In the genomic region with DNA sequence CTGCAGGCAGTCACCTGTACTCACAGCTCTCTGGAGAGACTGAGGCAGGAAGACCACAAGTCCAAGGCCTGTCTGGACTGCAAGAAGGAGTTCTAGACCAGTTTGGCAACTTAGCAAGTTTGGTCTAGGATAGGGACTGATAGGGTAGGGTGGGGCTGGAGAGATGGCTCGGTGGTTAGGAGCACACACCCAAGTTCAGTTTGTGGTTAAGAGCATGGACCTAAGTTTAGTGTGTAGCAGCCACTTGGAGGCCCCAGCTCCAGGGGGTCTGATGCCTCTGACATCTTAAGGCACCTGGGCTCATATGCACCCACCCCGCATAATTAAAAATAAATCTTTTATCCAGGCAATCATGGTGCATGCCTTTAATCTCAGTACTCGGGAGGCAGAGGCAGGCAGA, we compare ENCODE assay signal across 20 mouse cellular contexts. TPM values are rescaled to one million over a fixed set of nuclear protein-coding genes. Genes with fewer than 3 reads are reported as not detected.
A peak's percentile ranks its signal among the peaks of the same experiment; 100 is the strongest.
DNase-seq lines count a peak whose midpoint lies in the region; ATAC-seq and TF ChIP-seq lines count a peak whose summit lies in the region.
"Had no signal": no experiment of that assay in that cellular context is flagged by ENCODE, and none has a peak within 500 bp of the region (broad histone marks: within the 10 kb centered on the region; RNA-seq: fewer than 3 reads in every experiment).

No protein-coding gene starts in this region.

- H3K9ac ChIP-seq in MEL (ENCODE audit: control insufficient read depth, low read depth, low read length, poor library complexity, severe bottlenecking): no peak overlapping the region
- no peak overlapping the region for H3K9ac ChIP-seq in intestine, embryonic 16.5 days (ENCODE audit: low read depth, low read length)
- no peak overlapping the region for H3K9ac ChIP-seq in liver, embryonic 15.5 days
- H3K9ac ChIP-seq: embryonic facial prominence, embryonic 13.5 days; limb, embryonic 12.5 days; midbrain, embryonic 15.5 days had no signal

- H3K4me3 ChIP-seq in G1E (ENCODE audit: low read depth, low read length) (no peak overlapping the region; the same call in 1 of the 2 replicates), MEL (ENCODE audit: control insufficient read depth in 1 of 2, insufficient read depth in 1 of 2, low read depth in 2 of 2, low read length in 2 of 2) (no peak overlapping the region)
- H3K4me3 ChIP-seq in intestine, embryonic 16.5 days (ENCODE audit: low read length): no peak overlapping the region
- no peak overlapping the region for H3K4me3 ChIP-seq in liver, embryonic 15.5 days (replicated peaks)
- H3K4me3 ChIP-seq: embryonic facial prominence, embryonic 13.5 days; limb, embryonic 12.5 days; megakaryocyte, embryonic 14.5 days; midbrain, embryonic 15.5 days; myocyte had no signal

- peaks cover 76% of the 10 kb centered on the region for H3K4me1 ChIP-seq in G1E (ENCODE audit: insufficient read depth, low read depth, low read length)
- H3K4me1 ChIP-seq in MEL (ENCODE audit: control insufficient read depth in 1 of 2, insufficient read depth in 2 of 2, low read length in 2 of 2): peaks cover 35 to 52% of the 10 kb centered on the region in 2 experiments
- H3K4me1 ChIP-seq in intestine, embryonic 16.5 days (ENCODE audit: control insufficient read depth, insufficient read depth, low read length): no peaks in the 10 kb centered on the region
- peaks cover 57% of the 10 kb centered on the region for H3K4me1 ChIP-seq in liver, embryonic 15.5 days (replicated peaks)
- H3K4me1 ChIP-seq: embryonic facial prominence, embryonic 13.5 days; midbrain, embryonic 15.5 days had no signal

- 65% methylated on average over 3 of the region's 3 CpGs for WGBS in intestine, embryonic 16.5 days
- WGBS in liver, embryonic 15.5 days (ENCODE audit: insufficient replicate concordance): 24% methylated on average over 3 of the region's 3 CpGs

- H3K27me3 ChIP-seq in G1E (ENCODE audit: insufficient read depth, low read length): no peaks in the 10 kb centered on the region
- H3K27me3 ChIP-seq in MEL (ENCODE audit: control insufficient read depth in 1 of 2, insufficient read depth in 2 of 2, low read length in 2 of 2): no peaks in the 10 kb centered on the region
- H3K27me3 ChIP-seq in intestine, embryonic 16.5 days (replicated peaks; ENCODE audit: control insufficient read depth, insufficient read depth, low read length): no peaks in the 10 kb centered on the region
- H3K27me3 ChIP-seq in liver, embryonic 15.5 days: no peaks in the 10 kb centered on the region
- H3K27me3 ChIP-seq: embryonic facial prominence, embryonic 13.5 days; limb, embryonic 12.5 days; megakaryocyte, embryonic 14.5 days; midbrain, embryonic 15.5 days had no signal

- no peak overlapping the region for H3K4me2 ChIP-seq in intestine, embryonic 16.5 days (ENCODE audit: low read depth, low read length)
- H3K4me2 ChIP-seq in liver, embryonic 15.5 days: peak overlapping the region; percentile 31
- H3K4me2 ChIP-seq: embryonic facial prominence, embryonic 13.5 days; heart, embryonic 11.5 days; limb, embryonic 12.5 days; midbrain, embryonic 15.5 days had no signal

- peak in 1 of 2 experiments; percentile 42; a peak in 2 of 4 replicates for TF ChIP-seq POLR2A in MEL (IDR thresholded peaks at IDR 0.05; ENCODE audit: control insufficient read depth in 1 of 2, insufficient read depth in 1 of 2, low read depth in 1 of 2, low read length in 2 of 2, poor library complexity in 1 of 2)

- DNase-seq in G1E (ENCODE audit: low spot score): peak; percentile 54
- peak; percentile 90 for DNase-seq in MEL (ENCODE audit: low read depth, low spot score)
- no peak for DNase-seq in thymus, postnatal 4 days
- no peak for DNase-seq in layer of hippocampus, adult 18-20 months (ENCODE audit: low spot score in 2 of 2)
- no peak for DNase-seq in cerebellum, postnatal 10 days
- DNase-seq: cerebellum, adult 11 months; gastrocnemius, postnatal 14 days; heart, adult 11 months; lung, adult 2 months had no signal

- H3K27ac ChIP-seq in MEL (ENCODE audit: control insufficient read depth, low read depth, low read length): peak overlapping the region; percentile 94
- H3K27ac ChIP-seq in intestine, embryonic 16.5 days (ENCODE audit: low read length): no peak overlapping the region
- peak overlapping the region; percentile 68 for H3K27ac ChIP-seq in liver, embryonic 15.5 days (replicated peaks)
- H3K27ac ChIP-seq: embryonic facial prominence, embryonic 13.5 days; hindbrain, postnatal 0 days; limb, embryonic 12.5 days; midbrain, embryonic 15.5 days; stomach, postnatal 0 days had no signal

- H3K9me3 ChIP-seq in G1E (replicated peaks): 0 out of 2 replicates have a peak, but pooled peaks cover 2% of the 10 kb centered on the region
- no peaks in the 10 kb centered on the region for H3K9me3 ChIP-seq in MEL (replicated peaks; ENCODE audit: insufficient read depth, low read length)
- H3K9me3 ChIP-seq in intestine, embryonic 16.5 days (ENCODE audit: control insufficient read depth, low read length): no peaks in the 10 kb centered on the region
- no peaks in the 10 kb centered on the region for H3K9me3 ChIP-seq in liver, embryonic 15.5 days (replicated peaks)
- H3K9me3 ChIP-seq: embryonic facial prominence, embryonic 13.5 days; limb, embryonic 12.5 days; megakaryocyte, embryonic 14.5 days; midbrain, embryonic 15.5 days had no signal

- ATAC-seq in G1E (ENCODE audit: extremely low read depth, insufficient number of reproducible peaks, low FRiP score, poor library complexity, severe bottlenecking): peak; percentile 68
- 0 out of 2 replicates have a peak, but pooled peaks have one; percentile 18 for ATAC-seq in intestine, embryonic 16.5 days
- peak; percentile 78 for ATAC-seq in liver, embryonic 15.5 days (ENCODE audit: insufficient read depth)
- ATAC-seq: forebrain, embryonic 16.5 days; hindbrain, postnatal 0 days; midbrain, embryonic 15.5 days had no signal

- H3K36me3 ChIP-seq in G1E (replicated peaks) (no peaks in the 10 kb centered on the region), MEL (ENCODE audit: control insufficient read depth in 1 of 2, insufficient read depth in 2 of 2, low read length in 2 of 2) (peaks cover 0 to 48% of the 10 kb centered on the region in 2 experiments; a peak in 2 of 4 replicates)
- H3K36me3 ChIP-seq in intestine, embryonic 16.5 days (ENCODE audit: control insufficient read depth, insufficient read depth, low read length): no peaks in the 10 kb centered on the region
- no peaks in the 10 kb centered on the region for H3K36me3 ChIP-seq in liver, embryonic 15.5 days (replicated peaks)
- H3K36me3 ChIP-seq: embryonic facial prominence, embryonic 13.5 days; limb, embryonic 12.5 days; midbrain, embryonic 15.5 days had no signal

- no peaks in the 10 kb centered on the region for H3K79me2 ChIP-seq in MEL (ENCODE audit: control insufficient read depth, insufficient read depth, low read length, poor library complexity)

- TF ChIP-seq RAD21 in MEL (IDR thresholded peaks at IDR 0.05; ENCODE audit: low read depth, low read length): no peak

- TF ChIP-seq CTCF in G1E (IDR thresholded peaks at IDR 0.05; ENCODE audit: low read depth, low read length): no peak
- TF ChIP-seq CTCF in MEL (IDR thresholded peaks at IDR 0.05 in 2 of 3, conservative IDR thresholded peaks at IDR 0.05 in 1 of 3; ENCODE audit: control insufficient read depth in 1 of 3, insufficient read depth in 1 of 3, low read depth in 2 of 3, low read length in 3 of 3, poor library complexity in 1 of 3, severe bottlenecking in 1 of 3): no peak

- peak; percentile 87 to 98 for TF ChIP-seq EP300 in MEL (IDR thresholded peaks at IDR 0.05; ENCODE audit: low read depth in 1 of 2, low read length in 2 of 2)

RNA-seq across cellular contexts. Expression of gene Ak7, which starts 21.5 kb away (rescaled TPM):
- total RNA-seq in G1E (2014; fragmentation: Nextera tagmentation) (1.4 and 3.7 TPM in 2 replicates), G1E (2017) (0.23 and 0.44 TPM in 2 replicates), MEL (2012; rRNA removed) (0.13 and 0.31 TPM in 2 replicates)
- polyA plus RNA-seq in G1E (2012) (0.18 and 0.19 TPM in 2 replicates), MEL (2012; ENCODE audit: insufficient read depth in 1 of 2, insufficient read length in 2 of 2, low read depth in 1 of 2, low replicate concordance in 2 of 2, missing spikeins in 1 of 2) (under 1 TPM in 1 of 2 experiments, not detected in 1; 0.36 TPM)
- 0.40 and 0.49 TPM in 2 replicates for polyA plus RNA-seq in intestine, embryonic 16.5 days (2015; fragmentation: Nextera tagmentation; extraction: Ambion mirVana)
- 0.09 and 0.13 TPM in 2 replicates for polyA plus RNA-seq in liver, embryonic 15.5 days (2015; fragmentation: Nextera tagmentation; extraction: Ambion mirVana)
- total RNA-seq in layer of hippocampus, adult 18-20 months (2021): 1 to 10 TPM; 1.7 to 2.5 TPM
- total RNA-seq: gastrocnemius, postnatal 14 days had no signal

RNA-seq across cellular contexts. Expression of gene Atg2b, which starts 42.3 kb away (rescaled TPM):
- total RNA-seq in G1E (2014; fragmentation: Nextera tagmentation) (128 and 135 TPM in 2 replicates), G1E (2017) (59.3 and 62.0 TPM in 2 replicates), MEL (2012; rRNA removed) (28.3 and 31.3 TPM in 2 replicates)
- polyA plus RNA-seq in G1E (2012) (21.1 and 22.0 TPM in 2 replicates), MEL (2012; ENCODE audit: insufficient read depth in 1 of 2, insufficient read length in 2 of 2, low read depth in 1 of 2, low replicate concordance in 2 of 2, missing spikeins in 1 of 2) (10 to 100 TPM in 1 of 2 experiments, not detected in 1; 35.9 TPM)
- 10.5 and 13.5 TPM in 2 replicates for polyA plus RNA-seq in intestine, embryonic 16.5 days (2015; fragmentation: Nextera tagmentation; extraction: Ambion mirVana)
- polyA plus RNA-seq in liver, embryonic 15.5 days (2015; fragmentation: Nextera tagmentation; extraction: Ambion mirVana): 6.8 and 7.7 TPM in 2 replicates
- total RNA-seq in layer of hippocampus, adult 18-20 months (2021): 10 to 100 TPM; 45.4 to 46.0 TPM

RNA-seq across cellular contexts. Expression of gene Gskip, which starts 42.6 kb away (rescaled TPM):
- total RNA-seq in G1E (2014; fragmentation: Nextera tagmentation) (34.6 and 37.2 TPM in 2 replicates), G1E (2017) (37.2 and 38.9 TPM in 2 replicates), MEL (2012; rRNA removed) (12.0 and 12.6 TPM in 2 replicates)
- polyA plus RNA-seq in G1E (2012) (2.9 and 3.3 TPM in 2 replicates), MEL (2012; ENCODE audit: insufficient read depth in 1 of 2, insufficient read length in 2 of 2, low read depth in 1 of 2, low replicate concordance in 2 of 2, missing spikeins in 1 of 2) (10 to 100 TPM in 1 of 2 experiments, not detected in 1; 13.9 TPM)
- polyA plus RNA-seq in intestine, embryonic 16.5 days (2015; fragmentation: Nextera tagmentation; extraction: Ambion mirVana): 29.7 and 30.2 TPM in 2 replicates
- polyA plus RNA-seq in liver, embryonic 15.5 days (2015; fragmentation: Nextera tagmentation; extraction: Ambion mirVana): 11.5 and 11.8 TPM in 2 replicates
- 10 to 100 TPM; 29.5 to 30.3 TPM for total RNA-seq in layer of hippocampus, adult 18-20 months (2021)

RNA-seq across cellular contexts. Expression of gene Papola, which starts 57.2 kb away (rescaled TPM):
- 625 and 650 TPM in 2 replicates for total RNA-seq in G1E (2014; fragmentation: Nextera tagmentation)
- total RNA-seq in G1E (2017): 232 and 258 TPM in 2 replicates
- polyA plus RNA-seq in G1E (2012): 661 and 673 TPM in 2 replicates
- 144 and 162 TPM in 2 replicates for total RNA-seq in MEL (2012; rRNA removed)
- polyA plus RNA-seq in MEL (2012; ENCODE audit: insufficient read depth in 1 of 2, insufficient read length in 2 of 2, low read depth in 1 of 2, low replicate concordance in 2 of 2, missing spikeins in 1 of 2): 100 to 1,000 TPM; 193 to 329 TPM
- 154 and 164 TPM in 2 replicates for polyA plus RNA-seq in intestine, embryonic 16.5 days (2015; fragmentation: Nextera tagmentation; extraction: Ambion mirVana)
- 90.3 and 97.1 TPM in 2 replicates for polyA plus RNA-seq in liver, embryonic 15.5 days (2015; fragmentation: Nextera tagmentation; extraction: Ambion mirVana)
- 100 to 1,000 TPM; 163 to 164 TPM for total RNA-seq in layer of hippocampus, adult 18-20 months (2021)

Comparison
In these comparisons a context has a peak if more than half of its experiments do, and no peak if none do; other contexts are left out.
1. ATAC-seq: peak in every context shown above with its lines; median percentile 78 in liver, embryonic 15.5 days; 68 in G1E; 18 in intestine, embryonic 16.5 days.
2. DNase-seq: peak in G1E (single experiment) and MEL (single experiment); none in thymus, postnatal 4 days (single experiment), layer of hippocampus, adult 18-20 months (0 of 2) and cerebellum, postnatal 10 days (0 of 2).